Mouse (Mus musculus): Measurements from ENCODE around the gene Atp5e.

The Atp5e gene

DNA sequence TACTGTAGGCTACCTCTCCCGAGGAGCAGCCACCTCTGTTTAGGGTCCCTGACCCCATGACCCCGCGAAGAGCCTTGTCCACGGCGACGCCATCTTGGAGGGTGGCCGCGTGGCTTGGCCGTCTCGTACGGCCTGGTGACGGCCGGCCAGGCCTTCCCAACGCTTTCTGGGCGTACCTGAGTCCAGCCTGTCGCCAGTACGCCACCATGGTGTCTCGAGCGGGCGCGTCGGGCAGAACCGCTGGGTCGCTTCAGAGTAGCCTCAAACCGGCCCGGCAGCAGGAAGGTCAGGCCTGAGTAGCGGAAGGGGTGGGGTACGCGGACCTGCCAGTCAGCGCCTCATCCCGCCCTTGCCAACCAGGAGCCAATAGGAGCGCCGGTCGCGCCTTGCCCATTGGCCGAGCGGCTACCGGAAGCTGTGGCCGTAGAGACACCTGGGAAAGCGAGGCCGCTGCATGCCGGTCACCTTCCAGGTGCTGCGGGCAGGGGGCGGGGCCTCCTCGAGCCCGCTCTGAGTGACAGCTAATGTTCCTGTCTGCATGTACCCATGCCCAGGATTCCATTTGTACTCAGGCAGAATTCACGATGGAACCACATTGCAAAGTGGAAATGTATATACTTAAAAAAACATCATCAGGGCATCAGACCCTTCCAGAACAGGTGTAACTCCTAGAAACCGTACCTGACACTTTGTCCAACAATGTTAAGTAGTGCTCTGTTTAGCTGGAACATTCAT, at the start of gene Atp5e:
Gene Atp5e (minus strand): TSS at position 317 of the 735 bp plus-strand sequence.
- DNase-seq (ENCODE audit: low read depth, low spot score), result peak; percentile 89

DNA sequence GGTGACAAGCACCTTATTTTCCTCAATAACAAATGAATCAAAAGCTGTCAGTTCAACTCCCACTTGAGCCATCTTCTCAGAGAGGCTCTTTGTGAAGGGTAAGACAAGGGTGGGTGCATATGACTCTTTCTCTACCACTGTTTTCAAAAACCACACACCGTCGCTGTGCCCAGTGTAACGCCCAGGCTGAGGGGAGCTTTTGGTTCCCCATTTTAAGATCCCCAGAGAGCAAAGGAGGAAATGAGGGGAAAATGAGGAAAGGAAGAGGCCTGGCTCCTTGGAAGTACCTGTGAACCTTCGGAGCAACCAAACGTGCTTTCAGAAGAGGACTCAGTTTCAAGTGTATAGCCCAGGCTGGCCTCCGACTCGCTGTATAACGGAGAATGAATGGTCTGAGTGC, 45.9 kb upstream of the Atp5e start:
- no peak for DNase-seq (ENCODE audit: low read depth, low spot score)

- no peak for DNase-seq (ENCODE audit: low read depth, low spot score)
These were observed 44.1 kb upstream of the Atp5e start for GRCm38 (mm10) chr2:174507998-174508397.

DNA sequence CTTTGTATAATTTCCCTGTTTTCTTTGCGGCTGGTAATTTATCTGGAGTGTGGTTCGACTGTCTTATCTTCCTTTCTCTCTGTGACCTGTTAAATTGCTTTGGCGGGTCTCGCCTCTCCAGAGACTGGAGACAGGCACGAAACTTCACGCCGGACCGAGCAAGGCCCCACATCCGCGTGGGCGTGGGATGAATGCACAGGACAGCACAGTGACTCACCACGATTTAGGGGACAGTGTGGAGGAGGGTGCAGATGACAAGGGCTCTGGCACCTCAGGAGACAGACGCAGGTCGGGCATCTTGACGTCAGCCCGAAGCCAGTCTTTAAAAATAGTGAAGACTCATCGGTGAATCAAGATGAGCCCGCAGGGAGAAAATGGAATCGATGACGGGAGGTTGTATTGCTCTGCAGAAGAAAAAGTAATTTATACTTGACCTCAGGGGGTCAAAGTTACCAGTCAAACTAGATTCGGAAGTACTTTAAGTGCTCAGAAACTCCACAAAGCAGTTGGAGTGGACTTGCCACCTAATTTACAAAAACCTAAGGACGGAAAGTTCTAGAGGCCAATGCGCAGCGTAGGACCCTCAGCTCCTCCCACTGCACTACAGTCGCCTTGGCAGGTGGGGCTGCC, 39.0 kb upstream of the Atp5e start:
- DNase-seq (ENCODE audit: low read depth, low spot score), result no peak

- DNase-seq (ENCODE audit: low read depth, low spot score), result no peak
These were observed 38.4 kb upstream of the Atp5e start for GRCm38 (mm10) chr2:174502321-174502720.

DNA sequence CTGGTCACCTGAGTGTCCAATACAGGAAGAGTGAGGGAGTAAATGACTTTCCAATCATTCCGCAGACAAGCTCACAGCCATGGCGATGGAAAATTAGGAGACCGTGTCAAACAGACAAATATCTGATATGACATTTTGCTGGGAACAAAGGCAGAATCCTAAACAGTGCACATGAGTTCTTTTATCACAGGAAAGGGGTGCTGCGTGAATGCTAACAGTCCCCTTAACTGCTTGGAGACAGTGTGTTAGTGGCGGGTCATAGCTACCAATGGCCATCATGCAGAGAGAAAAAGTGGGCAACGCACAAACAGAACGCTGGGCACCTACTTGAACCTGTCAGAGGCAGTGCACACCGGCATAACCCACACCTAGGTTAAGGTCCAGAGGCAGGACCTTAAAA, 37.6 kb upstream of the Atp5e start:
- DNase-seq (ENCODE audit: low read depth, low spot score), result no peak

DNA sequence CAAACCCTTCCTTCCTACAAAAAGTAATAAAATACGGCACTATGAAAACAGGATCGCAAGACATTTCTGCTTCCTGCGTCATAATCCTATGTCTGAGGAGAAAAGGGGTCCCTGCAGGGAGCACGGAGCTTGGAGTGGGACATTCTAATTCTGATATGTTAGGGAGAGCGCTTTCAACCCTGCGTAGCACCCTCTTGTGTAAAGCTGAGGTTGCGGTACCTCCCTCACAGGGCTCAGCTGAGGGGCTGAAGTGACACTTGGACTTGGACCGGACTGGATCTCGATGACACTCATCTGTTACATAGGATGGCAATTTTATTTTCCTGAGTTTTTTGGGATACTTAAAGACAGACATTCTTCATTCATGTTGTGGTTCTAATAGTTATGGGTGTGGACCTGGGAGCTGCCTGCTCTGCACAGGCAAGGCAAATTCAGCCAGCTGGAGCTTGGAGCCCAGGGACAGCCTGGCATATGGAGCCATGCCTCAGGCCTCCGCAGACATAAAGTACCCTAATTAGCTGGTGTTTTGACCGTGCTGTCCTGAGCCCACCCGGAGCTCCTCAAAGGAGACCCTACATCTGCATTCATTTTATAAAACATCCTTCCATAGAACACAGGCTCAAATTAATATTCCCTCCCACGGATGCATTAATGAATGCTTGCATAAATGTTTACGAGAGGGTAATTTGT, 37.1 kb upstream of the Atp5e start:
- DNase-seq (ENCODE audit: low read depth, low spot score), result no peak

- peak; percentile 81 for DNase-seq (ENCODE audit: low read depth, low spot score)
These were observed 29.0 kb upstream of the Atp5e start for GRCm38 (mm10) chr2:174492858-174493257.

GRCm38 (mm10) chr2:174487005-174487404, 23.1 kb upstream of the Atp5e start:
- DNase-seq (ENCODE audit: low read depth, low spot score), result no peak

DNA sequence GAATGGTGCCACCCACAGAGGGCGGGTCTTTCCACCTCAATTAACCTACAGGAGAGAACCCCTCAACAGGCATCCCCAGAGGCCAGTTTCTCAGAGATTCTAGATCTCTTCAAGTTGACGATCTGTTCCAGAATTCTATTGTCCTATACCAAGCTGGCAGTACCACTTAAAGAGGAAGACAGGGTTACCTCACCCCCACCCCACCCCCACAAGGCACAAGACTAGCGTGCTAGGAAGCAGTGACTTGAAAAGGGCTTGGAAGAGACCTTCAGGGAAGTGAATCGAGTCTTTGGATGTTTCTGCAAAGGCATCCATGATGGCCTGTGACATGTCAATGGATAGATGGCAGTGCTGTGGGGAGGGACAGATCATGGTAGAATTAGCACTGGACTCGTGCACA, 14.8 kb upstream of the Atp5e start:
- no peak for DNase-seq (ENCODE audit: low read depth, low spot score)

DNA sequence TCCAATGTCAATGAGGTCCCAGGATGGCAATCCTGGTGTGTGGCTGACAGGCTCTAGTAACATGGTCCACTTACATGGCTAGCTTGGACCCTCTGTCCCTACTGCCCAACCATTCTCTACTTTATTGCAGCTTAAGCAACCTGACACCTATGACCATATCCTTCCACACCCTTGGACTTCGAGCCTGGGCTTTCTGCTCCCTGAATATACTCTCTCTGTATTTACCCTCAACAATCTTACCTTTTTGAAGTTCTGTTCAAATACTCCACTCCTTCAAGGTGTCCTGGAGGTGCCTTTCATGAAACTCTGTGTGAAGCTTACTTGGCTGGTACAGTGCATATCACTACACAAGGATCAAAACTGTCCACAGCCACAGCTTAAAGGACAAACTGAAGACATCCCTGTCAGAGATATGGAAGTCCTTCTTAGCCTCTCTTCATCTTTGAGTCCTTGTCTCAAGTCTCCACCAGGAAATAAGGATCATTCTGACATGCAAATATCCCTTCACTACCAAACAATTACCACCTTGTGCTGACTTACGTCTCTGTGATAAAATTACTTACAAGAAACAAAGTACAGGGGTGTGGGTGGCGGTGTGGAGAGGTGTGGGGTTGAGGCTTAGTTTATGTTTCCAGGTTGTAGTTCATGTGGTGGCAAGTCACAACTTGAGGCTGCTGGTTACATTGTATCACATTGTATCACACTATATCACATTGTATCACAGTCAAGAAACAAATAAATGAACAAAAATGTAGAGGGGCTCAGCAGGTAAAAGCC, 13.8 kb upstream of the Atp5e start:
- DNase-seq (ENCODE audit: low read depth, low spot score), result no peak

GRCm38 (mm10) chr2:174473550-174473927, 9.6 kb upstream of the Atp5e start:
- DNase-seq (ENCODE audit: low read depth, low spot score), result peak; percentile 28

GRCm38 (mm10) chr2:174472818-174473549, 9.1 kb upstream of the Atp5e start, which contains the start of gene Prelid3b:
Gene Prelid3b, minus strand, starts transcription at chr2:174473081.
- peak; percentile 100 for DNase-seq (ENCODE audit: low read depth, low spot score)

DNA sequence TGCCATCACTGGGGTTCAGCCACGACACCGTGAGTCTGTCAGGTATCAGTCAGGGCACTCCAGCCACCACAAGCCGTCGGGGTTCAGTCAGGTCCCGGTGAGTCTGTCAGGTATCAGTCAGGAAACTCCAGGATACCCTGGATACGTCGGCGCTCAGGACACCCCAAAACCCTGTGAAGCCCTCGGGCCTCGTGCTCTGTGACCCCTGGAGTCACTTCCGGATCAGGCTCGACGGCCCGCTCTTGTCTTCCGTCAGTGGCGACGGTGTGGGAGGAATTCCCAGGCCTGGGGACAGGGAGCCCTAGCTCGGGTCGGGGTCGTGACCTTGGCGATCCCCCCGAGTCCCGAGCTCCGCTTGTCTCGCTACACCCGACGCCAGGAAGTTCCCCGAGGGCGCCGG, 8.5 kb upstream of the Atp5e start:
- no peak for DNase-seq (ENCODE audit: low read depth, low spot score)

GRCm38 (mm10) chr2:174470786-174471405, 7.0 kb upstream of the Atp5e start:
- DNase-seq (ENCODE audit: low read depth, low spot score), result no peak

DNA sequence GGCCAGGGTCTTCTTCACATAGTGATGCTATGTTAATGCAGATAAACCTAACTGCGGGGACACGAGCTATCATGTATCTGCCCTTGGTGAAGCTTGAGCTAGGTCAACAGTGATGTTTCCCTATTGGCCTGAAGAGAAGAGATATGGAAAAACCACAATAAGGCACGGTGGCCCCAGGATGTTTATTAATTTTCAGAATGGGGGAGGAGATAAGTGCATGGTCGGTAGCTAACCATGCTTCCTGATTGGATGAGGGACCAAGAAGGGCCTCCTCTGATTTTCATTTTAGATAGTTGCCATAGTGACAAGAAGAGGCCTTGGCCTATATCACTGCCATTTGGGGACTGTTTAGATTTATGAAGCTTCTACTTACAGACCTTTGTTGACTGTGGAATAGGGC, 6.4 kb upstream of the Atp5e start:
- DNase-seq (ENCODE audit: low read depth, low spot score), result peak; percentile 53

GRCm38 (mm10) chr2:174463370-174463769, 535 bp downstream of the Atp5e start:
- no peak for DNase-seq (ENCODE audit: low read depth, low spot score)

DNA sequence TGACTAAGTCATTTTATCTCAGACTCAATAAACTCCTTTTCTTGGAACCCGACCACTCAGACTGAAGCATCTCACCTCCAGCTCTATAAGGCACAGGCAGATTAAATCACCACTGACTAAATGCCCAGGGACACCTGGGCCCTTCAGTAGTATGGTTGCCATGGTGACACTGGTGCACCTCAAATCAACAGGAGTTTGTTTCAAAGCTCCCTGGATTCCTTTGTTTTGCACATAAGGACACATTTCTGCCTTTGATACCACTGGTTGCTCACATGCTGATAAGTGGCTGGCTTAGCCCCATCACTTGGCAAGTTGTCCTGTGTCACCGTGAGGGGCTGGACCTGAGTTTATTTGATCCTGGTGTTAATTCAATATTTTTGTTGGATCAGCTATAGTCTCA, 4.5 kb downstream of the Atp5e start:
- DNase-seq (ENCODE audit: low read depth, low spot score), result no peak

DNA sequence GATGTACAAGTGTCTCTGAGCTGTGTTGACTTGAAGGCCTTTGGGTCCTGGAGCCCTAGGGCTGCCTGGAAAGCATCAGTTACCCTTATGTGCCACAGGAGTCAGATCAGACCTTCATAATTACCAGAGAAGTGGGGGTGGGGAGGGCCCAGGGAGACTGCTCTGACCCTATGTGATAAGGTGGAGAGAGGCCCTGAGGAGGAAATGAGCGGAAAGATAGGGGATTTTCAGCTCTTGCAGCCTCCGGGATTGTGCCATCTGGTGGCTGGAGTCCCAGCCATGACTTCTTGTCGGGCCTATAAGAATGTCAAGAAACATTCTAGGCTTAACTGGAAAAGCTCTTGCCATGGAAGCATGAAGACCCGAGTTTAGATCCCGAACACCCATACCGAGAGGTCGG, 10.2 kb downstream of the Atp5e start:
- DNase-seq (ENCODE audit: low read depth, low spot score), result no peak

DNA sequence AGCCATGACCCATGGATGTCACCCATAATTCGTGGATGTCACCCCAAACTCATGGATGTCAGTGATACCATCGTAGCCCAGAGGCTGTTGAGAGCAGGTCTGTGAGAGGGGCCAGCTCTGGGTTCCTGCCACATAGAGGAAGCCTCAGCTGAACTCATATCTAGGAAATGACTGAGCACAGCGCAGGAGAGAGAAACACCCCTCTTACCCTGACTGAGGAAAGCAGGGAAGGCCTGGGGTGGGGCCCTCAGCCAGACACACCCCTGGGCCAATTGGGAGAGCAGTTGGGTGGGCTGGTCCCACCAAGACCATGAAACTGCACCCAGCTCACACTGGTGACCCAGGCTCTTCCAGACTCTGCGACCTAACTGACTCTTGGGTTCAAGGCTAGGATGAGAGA, 13.6 kb downstream of the Atp5e start, which contains the start of gene Tubb1:
Gene Tubb1 (plus strand): TSS at position 343 of the 400 bp plus-strand sequence.
- no peak for DNase-seq (ENCODE audit: low read depth, low spot score)

- no peak for DNase-seq (ENCODE audit: low read depth, low spot score)
These were observed 15.5 kb downstream of the Atp5e start for GRCm38 (mm10) chr2:174448405-174448804.

Data from CD4-positive, CD25-positive, alpha-beta regulatory T cell, adult 2 months (primary cell).